Mouse (Mus musculus) gastrocnemius, postnatal 14 days (tissue): Measurements from ENCODE around the gene 2510009E07Rik. TPM values are rescaled to one million over a fixed set of nuclear protein-coding genes. Genes with fewer than 3 reads are reported as not detected.

ENCODE experiments used
- DNase-seq: peaks from one replicate; pipeline ENCODE4 v3.0.0; 2021; ENCODE audit warnings: mixed read lengths
- intact Hi-C: fragments of 180-260 bp; cut with DNase I; formaldehyde crosslinking; loops from one replicate; pipeline ENCODE4 v1.15.1; 2025; ENCODE audit warnings: low total_unique reads
- total RNA-seq, 2 experiments: library from RNA; stranded (reverse); gene quantifications; 2 replicates each; pipeline ENCODE4 v1.2.3; 2021

Gene 2510009E07Rik
- total RNA-seq, 2 experiments from 2014 or later = 20.8 to 21.0 TPM

- DNase-seq = no peak
- intact Hi-C loops = no loop called here
These were observed 88.0 kb downstream of the 2510009E07Rik start for GRCm38 (mm10) chr16:21606249-21607020.

- intact Hi-C loops = no loop called here
- DNase-seq = no peak
These were observed 90.1 kb downstream of the 2510009E07Rik start for GRCm38 (mm10) chr16:21604354-21604753.

Other genes with a start within 250 kb of the 2510009E07Rik start
- 1 to 10 TPM; 3.2 to 3.7 TPM for gene Ehhadh, start 93.1 kb upstream of the 2510009E07Rik start, total RNA-seq
- under 1 TPM; 0.41 to 0.44 TPM for gene Map3k13, start 99.7 kb upstream of the 2510009E07Rik start, total RNA-seq